Mouse (Mus musculus): ENCODE measurements around the gene Wsb2. TPM values are rescaled to one million over a fixed set of nuclear protein-coding genes. Genes with fewer than 3 reads are reported as not detected.
"Not testable (repeated sequence)": the region's sequence is repeated elsewhere in the genome, so short reads cannot be mapped to it uniquely, and the experiment has no call there.

The Wsb2 gene
- total RNA-seq, 2 experiments from 2014 or later = 23.1 to 87.8 TPM

- ATAC-seq (replicated peaks; ENCODE audit: low FRiP score, low TSS enrichment, poor library complexity, severe bottlenecking) = not testable (repeated sequence)
Measured at GRCm38 (mm10) chr5:117377731-117378130, 20.6 kb downstream of the Wsb2 start.

DNA sequence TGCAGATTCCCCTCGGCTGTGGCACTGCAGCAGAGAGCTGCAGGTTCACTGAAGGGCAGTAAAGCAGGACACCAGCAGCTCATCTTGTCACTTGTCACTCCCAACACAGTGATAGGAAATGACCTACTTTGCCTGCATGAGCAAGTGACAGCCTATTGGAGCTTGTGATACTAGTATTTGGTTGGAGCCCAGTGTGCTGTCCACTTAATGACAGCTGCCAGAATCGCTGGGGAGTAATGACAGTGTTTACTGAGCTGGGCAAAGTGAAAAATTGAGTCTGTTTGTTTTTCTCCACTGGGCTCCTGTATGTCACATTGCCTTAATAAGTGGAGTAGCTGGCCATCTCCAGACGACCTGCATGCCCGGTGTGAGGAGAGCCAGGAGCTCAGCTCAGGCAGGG lies 23.1 kb downstream of the Wsb2 start:
- no peak for ATAC-seq (replicated peaks; ENCODE audit: low FRiP score, low TSS enrichment, poor library complexity, severe bottlenecking)

DNA sequence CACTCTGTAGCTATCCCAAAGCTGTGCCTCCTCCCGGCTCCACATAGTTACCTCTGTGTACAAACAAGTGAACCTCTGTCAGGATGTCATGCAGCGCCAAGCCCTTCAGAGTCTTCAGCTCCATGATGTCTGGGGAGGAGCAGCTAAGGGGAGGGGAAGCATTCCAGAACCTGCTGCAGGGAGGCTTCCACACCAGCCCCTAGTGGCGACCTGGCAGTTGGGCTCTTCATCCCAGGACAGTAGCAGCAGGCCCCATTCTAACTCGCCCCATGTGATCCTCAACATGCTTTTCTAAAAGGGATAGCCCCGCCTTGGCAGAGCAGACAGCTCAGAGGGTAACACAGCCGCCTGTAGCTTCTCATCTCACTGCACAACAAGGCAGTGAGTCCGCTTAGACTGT lies 24.7 kb downstream of the Wsb2 start:
- no peak for ATAC-seq (replicated peaks; ENCODE audit: low FRiP score, low TSS enrichment, poor library complexity, severe bottlenecking)

DNA sequence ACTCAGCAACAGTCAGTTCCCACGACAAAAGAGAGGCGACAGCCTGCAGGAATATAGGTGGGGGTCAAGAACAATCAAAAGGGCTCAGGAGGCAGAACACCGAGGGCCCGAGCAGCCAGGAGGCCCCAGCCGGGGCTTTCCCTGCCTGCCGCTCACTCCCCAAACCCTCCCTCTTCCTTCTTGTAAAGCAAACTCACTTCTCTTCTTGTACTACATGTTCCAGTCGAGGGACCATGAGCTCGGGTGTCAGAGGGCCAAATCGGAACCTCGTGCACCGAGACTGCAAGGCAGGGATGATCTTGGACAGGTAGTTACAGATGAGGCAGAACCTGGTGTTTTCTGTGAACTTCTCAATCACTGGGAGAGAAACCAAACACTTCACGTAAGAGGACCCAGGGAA lies 26.1 kb downstream of the Wsb2 start:
- no peak for ATAC-seq (replicated peaks; ENCODE audit: low FRiP score, low TSS enrichment, poor library complexity, severe bottlenecking)

- ATAC-seq (replicated peaks; ENCODE audit: low FRiP score, low TSS enrichment, poor library complexity, severe bottlenecking) = peak; percentile 69
Measured at GRCm38 (mm10) chr5:117388296-117388751, 31.2 kb downstream of the Wsb2 start.

GRCm38 (mm10) chr5:117388877-117389276 lies 31.8 kb downstream of the Wsb2 start, which contains the start of gene Rfc5:
TSS of gene Rfc5 (minus strand) at chr5:117389047.
- ATAC-seq (replicated peaks; ENCODE audit: low FRiP score, low TSS enrichment, poor library complexity, severe bottlenecking) = peak; percentile 94

GRCm38 (mm10) chr5:117390895-117391294 lies 33.8 kb downstream of the Wsb2 start:
- peak; percentile 72 for ATAC-seq (replicated peaks; ENCODE audit: low FRiP score, low TSS enrichment, poor library complexity, severe bottlenecking)

DNA sequence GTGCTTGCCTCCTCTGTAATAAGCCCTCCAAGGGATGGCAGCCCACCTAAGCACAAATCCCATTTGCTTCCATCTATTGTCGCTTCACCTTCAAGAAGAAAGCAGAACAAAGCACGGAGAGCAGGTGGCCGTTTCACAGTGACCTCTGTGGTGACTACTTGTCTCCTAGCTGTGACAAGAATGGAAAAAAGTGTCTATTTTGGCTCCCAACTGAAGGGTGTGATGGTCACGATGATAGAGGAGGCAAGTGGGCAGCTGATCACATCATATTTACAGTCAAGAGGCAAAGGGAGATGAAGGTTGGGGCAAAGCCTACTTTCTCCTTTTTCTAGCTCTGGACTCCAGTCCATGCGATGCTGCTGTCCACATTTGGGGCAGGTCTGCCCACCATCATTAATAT lies 38.7 kb downstream of the Wsb2 start:
- no peak for ATAC-seq (replicated peaks; ENCODE audit: low FRiP score, low TSS enrichment, poor library complexity, severe bottlenecking)

DNA sequence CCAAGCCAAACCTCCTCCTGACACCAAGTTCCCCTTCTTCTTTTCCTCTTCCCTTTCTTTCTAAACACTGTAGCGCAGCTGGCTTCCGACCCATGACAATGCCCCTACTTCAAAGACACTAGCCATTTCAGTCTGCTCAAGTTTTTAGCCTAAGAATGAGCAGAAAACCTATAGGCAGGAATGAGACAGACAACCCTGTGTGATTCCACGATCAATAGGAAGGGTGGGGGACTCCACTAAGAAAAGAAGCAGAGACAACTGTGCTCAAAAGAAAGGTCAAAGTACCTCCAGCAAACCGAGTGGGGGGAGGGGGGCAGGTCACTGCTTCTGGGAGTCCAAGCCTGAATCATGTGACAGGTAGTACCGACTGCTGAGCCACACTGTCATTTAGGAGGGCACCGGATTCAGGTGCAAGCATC lies 39.5 kb downstream of the Wsb2 start:
- no peak for ATAC-seq (replicated peaks; ENCODE audit: low FRiP score, low TSS enrichment, poor library complexity, severe bottlenecking)

DNA sequence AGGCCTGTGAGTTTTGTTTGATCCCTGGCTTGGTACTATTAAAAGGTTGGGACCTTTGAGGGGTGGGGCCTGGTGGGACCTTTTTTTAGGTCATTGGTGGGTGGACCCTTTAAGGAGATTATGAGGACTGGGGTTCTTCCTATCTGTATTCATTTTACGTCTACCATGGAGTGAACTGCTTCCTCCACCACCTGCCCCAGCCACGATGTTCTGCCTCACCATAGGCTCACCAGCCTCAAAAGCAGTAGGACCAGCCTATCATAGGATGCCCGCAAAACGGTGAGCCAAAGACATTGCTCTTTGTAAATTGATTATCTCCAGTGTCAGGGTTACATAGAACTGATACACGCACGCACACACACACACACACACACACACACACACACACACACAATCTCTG lies 40.3 kb downstream of the Wsb2 start:
- no peak for ATAC-seq (replicated peaks; ENCODE audit: low FRiP score, low TSS enrichment, poor library complexity, severe bottlenecking)

DNA sequence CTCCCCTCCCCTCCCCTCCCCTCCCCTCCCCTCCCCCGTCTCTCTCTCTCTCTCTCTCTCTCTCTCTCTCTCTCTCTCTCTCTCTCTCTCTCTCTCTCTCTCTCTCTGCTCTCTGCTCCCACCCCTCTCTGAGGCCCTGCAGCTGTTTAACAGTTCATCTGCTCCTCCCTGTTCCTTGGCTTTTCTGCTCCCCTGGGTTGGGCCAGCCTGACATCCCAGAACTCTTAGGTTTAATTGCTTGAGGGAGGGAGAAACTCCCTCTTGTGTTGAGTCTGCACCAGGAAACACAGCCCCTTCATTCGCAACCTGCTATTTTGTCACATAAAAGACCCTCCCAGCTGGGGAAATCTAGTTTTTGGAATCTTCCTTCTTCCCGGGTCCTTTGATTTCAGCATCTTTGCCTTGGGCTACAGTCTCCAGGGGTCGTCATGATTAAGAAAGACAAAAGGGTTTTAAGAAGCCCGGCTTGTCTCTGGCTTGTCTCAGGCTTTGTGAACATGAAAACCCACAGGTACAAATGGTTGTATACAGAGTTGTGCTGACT lies 41.0 kb downstream of the Wsb2 start:
- ATAC-seq (replicated peaks; ENCODE audit: low FRiP score, low TSS enrichment, poor library complexity, severe bottlenecking) = no peak

DNA sequence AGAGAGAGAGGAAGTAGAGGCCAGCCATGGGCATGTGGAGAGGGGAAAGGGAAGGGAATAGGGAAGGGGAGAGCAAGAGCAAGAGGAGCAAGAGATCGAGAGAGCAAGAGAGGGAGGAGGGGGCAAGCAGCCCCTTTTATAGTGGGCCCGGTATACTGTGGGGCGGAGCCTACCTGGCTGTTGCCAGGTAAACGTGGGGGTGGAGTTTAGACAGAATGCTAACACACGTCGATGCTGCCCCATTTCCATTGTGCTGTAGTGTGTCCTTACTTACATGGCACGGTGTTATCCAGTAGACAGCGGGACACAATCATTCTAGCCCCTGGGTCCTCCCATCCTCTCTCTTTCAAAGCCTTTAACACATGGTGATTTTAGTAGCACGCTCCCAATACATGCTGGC lies 42.2 kb downstream of the Wsb2 start:
- no peak for ATAC-seq (replicated peaks; ENCODE audit: low FRiP score, low TSS enrichment, poor library complexity, severe bottlenecking)

- ATAC-seq (replicated peaks; ENCODE audit: low FRiP score, low TSS enrichment, poor library complexity, severe bottlenecking) = no peak
Measured at GRCm38 (mm10) chr5:117403609-117404008, 46.5 kb downstream of the Wsb2 start.

DNA sequence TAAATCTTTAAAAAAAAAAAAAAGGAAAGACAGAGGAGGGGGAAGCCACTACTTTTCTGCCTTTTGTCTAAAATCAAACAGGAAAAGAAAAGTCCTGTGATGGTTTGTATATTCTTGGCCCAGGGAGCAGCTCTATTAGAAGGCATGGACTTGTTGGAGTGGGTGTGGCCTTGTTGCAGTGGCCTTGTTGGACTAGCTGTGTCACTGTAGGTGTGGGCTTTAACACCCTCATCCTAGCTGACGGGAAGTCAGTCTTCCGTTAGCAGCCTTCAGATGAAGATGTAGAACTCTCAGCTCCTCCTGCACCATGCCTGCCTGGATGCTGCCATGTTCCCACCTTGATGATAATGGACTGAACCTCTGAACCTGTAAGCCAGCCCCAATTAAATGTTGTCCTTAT lies 47.6 kb downstream of the Wsb2 start:
- ATAC-seq (replicated peaks; ENCODE audit: low FRiP score, low TSS enrichment, poor library complexity, severe bottlenecking) = not testable (repeated sequence)

- peak; percentile 50 for ATAC-seq (replicated peaks; ENCODE audit: low FRiP score, low TSS enrichment, poor library complexity, severe bottlenecking)
Measured at GRCm38 (mm10) chr5:117408216-117408615, 51.1 kb downstream of the Wsb2 start.

DNA sequence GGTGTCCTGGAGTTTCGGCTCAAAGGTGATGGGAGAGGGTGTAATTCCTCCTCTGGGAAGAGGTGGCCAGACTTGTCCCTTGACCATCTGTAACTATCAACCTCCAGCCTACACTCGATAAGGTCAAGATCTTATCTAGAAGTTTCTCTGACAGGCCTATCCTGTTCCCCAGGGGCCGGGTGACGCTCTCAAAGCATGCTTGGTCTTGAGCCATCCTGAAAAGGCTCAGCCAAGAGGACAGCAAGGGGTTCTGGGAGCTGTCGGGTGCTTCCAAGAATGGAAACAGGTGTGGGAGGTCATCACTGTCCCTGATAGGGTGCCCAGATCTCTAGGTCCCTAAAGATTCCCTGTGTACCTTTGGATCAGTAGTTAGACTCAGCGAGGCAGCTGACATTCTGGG lies 52.3 kb downstream of the Wsb2 start:
- ATAC-seq (replicated peaks; ENCODE audit: low FRiP score, low TSS enrichment, poor library complexity, severe bottlenecking) = no peak

DNA sequence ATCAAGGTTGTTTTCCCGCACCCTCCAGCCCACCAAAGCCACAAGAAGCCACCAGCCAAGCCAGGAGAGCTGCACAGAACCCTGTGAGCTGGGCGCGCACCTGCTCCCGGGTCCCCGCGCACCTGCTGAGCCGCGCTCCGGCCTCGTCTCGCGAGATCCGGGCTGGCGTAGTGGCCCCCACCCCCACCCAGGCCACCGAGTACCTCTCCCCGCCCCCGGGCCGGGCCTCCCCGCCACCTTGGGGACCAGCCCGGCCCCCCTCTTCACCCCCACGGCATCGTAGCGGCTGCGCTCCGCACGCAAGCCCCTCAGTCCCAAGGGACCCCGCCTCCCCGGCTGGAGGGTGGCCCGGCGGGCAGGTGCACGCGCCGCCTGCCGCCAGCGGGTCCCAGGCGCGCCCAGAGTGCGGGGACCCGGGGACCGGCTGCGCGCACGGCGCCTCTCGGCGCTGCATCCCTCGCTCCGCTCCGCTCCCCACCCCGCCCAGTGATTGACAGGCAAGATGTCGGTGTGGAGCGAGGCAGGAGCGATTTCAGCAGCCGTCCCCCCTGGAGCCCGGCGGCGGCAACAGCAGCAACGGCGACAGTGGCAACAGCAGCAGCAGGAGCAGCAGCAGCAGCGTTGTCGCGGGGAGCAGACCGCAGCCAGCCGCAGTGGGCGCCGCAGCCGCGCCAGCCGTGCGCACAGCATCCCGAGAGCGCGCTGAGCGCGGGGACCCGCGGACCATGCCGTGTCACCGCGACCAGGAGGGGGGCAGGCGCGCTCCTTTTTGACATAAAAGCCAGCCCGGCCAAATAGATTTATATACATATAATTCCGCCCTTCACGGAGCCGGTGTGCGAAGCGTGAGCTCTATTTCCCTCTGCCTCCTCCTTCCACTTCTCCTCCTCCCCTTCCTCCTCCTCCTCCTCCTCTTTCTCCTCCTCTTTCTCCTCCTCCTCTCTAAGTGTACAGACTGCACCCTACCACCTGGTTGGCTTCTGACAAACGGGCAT lies 56.7 kb downstream of the Wsb2 start, which contains the start of gene Ksr2:
Gene Ksr2, plus strand, starts transcription at position 494 of the 995 bp plus-strand sequence.
- peak; percentile 58 for ATAC-seq (replicated peaks; ENCODE audit: low FRiP score, low TSS enrichment, poor library complexity, severe bottlenecking)

DNA sequence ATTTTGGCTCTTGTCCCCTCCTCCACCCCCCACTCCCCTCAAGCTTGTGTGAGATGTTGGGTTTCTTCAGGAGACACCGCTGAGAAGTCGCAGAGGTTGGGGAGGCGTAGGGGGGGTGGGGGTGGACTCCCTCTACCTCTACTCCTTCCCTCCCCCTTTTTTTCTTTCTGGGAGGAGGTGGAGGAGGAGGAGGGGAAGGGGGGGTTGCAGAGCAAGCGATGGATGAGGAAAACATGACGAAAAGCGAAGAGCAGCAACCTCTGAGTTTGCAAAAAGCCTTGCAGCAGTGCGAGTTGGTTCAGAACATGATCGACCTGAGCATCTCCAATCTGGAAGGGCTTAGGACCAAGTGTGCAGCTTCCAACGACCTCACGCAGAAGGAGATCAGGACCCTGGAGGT lies 57.5 kb downstream of the Wsb2 start:
- ATAC-seq (replicated peaks; ENCODE audit: low FRiP score, low TSS enrichment, poor library complexity, severe bottlenecking) = no peak

GRCm38 (mm10) chr5:117415011-117415912 lies 58.2 kb downstream of the Wsb2 start:
- no peak for ATAC-seq (replicated peaks; ENCODE audit: low FRiP score, low TSS enrichment, poor library complexity, severe bottlenecking)

DNA sequence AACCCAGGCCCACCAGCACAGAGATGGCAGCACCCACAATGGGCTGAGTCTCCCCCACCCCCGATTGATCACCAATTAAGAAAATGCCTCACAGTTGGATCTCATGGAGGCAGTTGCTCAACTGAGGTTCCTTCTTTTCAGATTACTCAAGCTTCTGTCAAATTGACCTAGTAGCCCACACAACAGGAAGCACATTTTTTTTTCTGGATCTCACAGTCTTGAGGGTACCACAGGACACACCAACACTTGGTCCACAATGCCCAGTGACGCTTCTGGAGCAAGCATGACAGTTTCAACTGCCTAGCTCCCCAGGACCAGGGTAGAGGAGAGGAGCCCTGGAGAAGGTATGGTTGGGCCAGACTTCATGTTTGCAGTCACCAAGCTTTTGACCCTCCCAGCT lies 60.3 kb downstream of the Wsb2 start:
- ATAC-seq (replicated peaks; ENCODE audit: low FRiP score, low TSS enrichment, poor library complexity, severe bottlenecking) = no peak

All from megakaryocyte-erythroid progenitor cell, adult 5-6 weeks (primary cell).